Mouse (Mus musculus): ENCODE data around the gene Runx3.

Gene Runx3

DNA sequence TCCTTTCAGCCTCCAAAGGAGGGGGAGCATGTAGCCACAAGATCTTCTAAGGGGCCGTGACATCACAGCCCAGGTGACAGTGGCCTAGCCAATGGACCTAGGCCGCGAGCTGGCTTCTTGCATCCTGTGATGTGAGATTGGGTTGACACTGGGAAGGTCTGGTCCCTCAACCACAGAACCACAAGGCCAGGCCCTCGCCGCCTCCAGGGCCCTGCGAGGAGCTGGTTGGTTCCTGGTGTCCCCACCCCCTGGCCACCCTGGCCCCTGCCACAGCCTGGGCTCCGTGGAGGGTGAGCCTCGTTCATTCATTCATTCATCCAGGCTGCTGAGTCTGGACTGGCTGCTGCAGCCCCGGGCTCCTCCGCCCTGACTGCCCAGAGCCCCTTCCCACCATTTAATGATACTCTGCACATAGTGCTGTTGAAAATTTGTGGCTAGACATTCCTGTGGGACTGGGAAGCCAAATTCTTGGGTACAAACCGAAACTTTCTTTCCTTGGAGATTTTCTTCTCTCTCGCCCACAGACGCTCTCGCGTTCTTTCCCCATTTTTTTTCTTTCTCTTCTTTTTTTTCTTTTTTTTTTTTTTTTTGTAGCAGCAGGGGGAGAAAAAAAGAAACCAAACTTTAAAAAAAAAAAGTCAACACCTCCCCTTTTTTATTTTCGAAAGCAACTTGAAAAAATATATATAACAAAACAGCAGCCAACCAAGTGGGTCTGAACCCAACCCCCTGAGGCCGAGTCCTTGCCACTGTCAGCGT lies at the start of gene Runx3:
Gene Runx3, plus strand, starts transcription at position 311 of the 759 bp plus-strand sequence.
- DNase-seq: no peak

DNA sequence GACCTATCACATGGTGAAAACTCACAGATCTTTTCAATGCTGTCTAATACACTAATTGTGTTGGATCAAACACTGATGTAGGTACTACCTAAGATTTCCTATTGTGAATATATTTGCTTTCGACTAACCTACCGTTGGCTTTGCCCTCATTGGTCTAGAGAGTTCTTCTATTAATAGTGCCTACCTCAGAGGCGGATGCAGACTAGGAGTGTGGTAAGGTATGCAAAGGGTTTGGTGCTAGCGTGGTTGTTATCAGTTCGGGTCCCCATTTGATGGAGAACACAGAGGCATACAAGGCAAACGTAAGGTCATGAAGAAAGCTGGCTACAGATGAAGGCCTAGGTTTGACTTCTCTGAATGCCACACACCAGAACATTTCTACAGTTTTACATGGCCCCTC lies 47.8 kb upstream of the Runx3 start:
- no peak for DNase-seq

DNA sequence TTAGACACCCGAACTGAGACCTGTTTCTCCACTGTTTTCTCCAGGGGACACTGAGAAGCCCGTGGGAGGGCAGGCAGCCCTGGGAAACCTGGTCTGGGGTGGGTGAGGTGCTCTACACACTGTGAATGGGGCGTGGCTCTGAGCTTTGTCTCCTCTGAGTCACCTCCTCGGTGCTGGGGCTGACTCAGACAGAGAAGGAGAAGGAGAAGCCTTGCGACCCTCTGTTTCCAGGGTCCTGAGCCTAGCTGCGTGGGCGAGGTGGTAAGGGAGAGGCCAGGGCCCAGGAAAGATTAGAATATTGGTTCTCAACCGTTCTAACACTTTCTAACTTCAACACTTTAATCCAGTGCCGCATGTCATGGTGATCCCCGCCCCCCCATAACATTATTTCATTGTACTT lies 46.9 kb upstream of the Runx3 start:
- DNase-seq: no peak

DNA sequence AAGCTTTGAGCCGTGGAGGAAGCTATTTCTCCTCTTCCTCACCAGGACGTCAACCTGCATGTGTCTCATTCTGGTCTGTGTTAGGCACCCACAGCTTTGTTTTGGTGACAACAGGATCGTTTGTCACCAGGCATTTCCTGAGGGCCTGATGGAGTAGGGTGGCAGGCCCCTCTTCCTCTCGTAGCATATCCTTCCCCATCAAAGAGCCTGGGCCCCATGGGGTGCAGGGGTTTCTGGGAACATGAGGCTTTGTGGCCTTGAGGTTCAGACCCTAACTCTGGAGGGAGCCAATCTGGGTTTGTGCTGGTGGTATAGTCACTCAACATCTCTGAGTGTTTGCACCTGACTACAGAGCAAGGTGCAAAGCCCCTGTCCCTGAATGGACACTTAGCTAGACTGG lies 45.8 kb upstream of the Runx3 start:
- DNase-seq: no peak

DNA sequence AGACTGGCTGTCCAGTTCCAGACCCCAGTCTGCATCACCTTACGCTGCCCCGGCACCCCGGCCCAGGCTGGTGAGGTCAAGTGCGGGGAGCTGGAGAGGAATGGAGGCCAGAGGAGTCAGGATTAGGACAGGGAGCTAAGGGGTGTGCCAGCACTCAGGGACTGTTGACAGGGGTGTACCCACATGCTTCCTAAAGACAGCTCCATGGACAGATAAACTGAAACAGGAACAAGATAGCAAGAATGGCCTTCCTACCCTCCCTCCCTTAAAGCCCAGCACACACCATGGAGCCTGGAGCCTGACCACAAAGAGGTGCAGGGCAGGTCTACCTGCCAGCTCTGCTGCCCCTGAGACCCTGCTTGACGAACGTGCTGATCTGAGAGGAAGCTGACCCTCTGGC lies 45.1 kb upstream of the Runx3 start:
- no peak for DNase-seq

DNA sequence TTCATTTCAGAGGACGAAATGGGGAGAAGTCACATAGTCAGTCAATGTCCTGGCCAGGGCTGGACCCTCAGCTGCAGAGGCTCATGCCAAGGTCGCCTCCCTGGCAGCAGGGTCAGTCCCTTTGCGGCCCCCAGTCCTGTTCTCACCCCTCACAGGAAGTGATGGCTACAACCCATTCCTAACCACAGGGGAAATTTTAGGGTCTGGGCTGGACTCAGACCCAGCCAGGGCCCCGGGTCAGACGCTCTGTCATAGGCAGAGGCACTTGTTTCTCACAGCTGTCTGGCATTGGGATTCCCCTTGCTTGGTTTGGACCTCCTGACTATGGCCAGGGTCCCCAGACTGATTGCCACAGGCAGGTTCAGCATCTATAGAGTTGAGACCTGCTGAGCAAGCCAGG lies 43.8 kb upstream of the Runx3 start:
- DNase-seq: no peak

DNA sequence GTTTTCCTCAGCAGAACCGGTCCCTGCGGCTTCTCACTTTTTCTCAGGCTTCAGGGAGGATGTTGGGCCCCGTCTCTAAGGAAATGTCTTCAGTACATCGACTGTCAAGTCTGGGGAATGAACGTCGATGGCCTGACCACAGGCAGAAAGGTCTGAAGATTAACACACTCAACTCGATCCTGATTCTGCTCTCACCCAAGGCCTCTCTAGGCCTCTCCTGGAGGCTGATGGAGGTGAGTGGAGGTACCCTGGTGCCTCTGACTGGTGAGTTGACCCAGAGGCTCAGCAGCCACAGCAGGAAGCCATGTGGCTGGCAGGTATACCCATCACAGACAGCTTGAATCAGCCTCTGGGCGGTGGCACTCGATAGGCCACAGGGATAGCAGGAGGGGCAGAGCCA lies 43.3 kb upstream of the Runx3 start:
- no peak for DNase-seq

DNA sequence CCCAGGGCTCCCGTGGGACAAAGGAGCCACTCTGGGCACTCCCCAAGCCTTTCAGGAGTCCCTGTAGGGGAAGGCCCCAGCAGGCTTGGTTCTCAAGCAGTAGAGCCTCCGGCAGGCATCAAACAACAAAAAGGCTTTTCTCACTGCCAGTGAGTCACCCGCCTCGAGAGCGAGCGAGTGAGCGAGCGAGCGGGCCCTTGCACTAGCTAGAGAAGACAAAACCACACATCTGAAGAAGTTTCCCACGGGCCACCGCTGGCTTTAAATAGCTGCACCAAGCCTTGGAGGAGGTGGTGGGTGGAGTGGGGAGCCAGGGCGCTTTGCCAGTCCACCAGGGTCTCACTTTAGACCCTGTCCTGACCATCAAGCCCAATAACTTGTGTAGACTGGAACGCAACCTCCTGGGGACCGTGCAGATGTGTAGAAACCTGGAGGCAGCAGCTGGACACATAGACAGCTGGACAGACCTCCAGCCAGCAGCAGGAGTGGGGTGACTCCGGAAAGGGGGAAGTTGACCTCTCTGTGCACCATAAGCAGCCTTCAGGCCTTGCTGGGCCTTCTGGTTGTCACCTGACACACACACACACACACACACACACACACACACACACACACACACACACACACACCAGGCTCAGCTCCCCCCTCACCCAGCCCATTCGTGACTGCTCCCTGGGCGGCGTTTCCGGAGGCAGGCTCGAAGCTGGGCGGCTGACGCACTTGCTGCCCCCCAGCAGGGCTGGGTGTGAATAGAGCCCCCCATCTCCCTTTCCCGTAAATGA lies 40.4 kb upstream of the Runx3 start:
- no peak for DNase-seq

DNA sequence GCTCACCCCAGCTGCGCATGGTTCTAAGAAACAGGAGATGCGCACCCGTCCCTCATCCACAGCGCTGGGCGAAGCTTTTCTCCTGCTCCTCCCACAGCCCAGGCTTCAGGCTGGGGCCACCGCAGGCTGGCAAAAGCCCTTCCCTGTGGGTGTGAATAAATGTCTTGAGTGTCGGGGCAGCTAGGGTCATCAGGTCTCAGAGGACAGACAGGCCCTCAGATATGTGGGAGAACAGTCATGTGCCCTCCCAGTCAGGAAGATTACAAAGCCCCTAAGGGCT lies 39.9 kb upstream of the Runx3 start:
- no peak for DNase-seq

DNA sequence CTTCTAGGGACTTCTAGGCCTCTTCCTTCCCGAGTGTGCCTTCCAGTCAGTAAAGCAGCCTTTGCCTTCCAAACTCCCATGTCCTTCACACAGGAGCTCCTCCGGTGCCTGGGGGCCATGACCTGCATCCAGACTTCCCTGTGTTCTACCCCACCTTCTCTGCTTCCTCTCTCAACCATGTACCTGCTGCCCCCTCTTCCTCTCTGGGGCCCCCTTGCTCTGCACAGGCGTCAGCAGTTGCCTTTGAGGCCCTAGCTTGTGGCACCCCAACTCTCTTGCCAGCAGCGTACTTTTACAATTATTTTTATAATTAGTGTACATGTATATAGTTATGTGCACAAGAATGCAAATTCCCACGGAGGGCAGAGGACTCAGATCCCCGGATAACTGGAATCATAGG lies 37.4 kb upstream of the Runx3 start:
- no peak for DNase-seq

DNA sequence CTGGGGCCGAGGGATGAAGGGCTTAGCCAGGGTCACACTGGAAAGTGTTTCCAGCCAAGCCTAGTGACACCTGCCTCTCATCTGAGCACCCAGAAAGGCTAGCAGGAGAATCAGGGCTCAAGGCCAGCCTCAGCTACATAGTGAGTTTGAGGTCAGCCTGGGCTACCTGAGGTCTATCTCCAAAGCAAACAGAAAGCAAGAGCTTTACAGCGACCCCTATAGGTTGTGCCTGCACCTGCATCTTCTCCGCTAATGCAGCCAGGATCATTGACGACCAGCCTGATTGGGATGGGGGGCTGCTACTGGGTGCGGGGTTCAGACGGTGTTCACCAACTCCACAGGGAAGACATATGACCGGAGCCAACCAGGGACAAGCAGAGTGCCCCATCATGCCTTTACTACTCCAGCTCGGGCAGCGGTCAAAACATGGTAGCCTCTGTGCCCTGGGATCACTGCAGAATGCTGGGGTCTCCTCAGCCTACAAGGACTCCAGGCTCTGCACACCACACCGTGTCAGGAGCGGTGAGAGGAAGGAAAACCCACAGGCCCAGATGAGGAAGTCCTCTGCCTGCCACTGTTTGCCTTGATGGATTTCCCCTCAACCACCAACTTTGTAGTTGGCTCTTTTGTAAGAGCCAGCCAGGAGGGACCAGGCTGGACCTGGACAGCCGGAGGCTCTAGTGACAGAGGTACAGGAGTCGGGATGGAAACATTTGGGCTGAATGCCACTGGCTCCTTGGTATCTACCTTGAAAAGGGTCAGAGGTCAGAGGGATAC lies 35.2 kb upstream of the Runx3 start:
- DNase-seq: no peak

DNA sequence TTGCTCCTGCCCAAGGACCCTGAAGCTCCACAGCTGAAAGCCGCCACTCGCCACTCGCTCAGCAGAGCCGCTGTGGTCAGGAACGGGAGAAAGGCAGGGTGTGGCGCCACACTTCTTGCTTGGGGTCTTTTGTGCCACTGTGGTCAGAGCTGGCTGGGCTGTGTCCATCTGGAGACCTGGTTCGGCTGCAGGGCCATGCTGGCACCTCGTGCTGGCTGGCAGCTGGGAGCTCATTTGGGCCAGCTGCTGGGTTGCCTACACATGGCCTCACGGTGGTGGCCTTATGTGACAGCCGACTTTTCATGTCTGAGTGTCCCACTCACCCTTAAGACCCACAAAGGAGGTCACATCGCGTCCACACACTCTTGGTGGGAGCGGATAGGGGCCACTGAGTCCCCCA lies 29.8 kb upstream of the Runx3 start:
- DNase-seq: no peak

DNA sequence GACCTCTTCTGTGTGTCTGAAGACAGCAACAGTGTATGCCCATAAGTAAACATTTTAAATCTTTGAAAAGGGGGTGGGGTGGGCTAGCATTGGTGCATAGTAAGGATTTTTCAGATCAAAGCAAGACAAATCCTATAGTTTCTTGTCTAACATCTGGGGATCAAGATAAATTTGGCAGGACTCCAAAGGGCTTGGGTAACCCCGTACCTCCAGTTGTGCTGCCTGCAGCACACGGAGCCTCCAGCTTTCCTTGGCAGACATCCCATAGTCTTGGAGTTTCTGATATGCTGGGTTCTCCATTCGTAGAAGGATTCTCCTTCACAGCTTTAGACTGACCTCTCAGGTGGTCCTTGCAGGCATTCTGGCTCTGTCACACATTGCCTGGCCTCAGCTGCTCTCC lies 27.6 kb upstream of the Runx3 start:
- no peak for DNase-seq

DNA sequence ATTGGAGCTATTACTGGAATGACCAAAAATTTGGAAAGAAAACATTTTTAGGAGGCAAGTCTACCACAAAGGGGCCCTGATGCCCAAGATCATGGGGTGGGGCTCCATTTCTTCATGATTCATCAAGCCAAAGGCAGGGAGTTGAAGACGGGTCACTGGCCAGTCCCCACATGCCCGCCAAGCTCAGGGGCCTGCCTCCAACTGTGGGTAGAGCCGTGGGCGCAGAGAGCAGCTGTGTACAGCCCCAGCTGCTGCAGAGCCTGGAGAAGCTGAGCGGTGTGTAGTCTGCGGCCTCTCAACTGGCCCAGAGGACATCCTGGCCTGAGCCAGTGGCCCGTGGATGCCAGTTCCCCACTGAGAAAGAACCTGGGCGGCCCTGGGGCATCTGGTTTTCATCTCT lies 24.8 kb upstream of the Runx3 start:
- DNase-seq: no peak

DNA sequence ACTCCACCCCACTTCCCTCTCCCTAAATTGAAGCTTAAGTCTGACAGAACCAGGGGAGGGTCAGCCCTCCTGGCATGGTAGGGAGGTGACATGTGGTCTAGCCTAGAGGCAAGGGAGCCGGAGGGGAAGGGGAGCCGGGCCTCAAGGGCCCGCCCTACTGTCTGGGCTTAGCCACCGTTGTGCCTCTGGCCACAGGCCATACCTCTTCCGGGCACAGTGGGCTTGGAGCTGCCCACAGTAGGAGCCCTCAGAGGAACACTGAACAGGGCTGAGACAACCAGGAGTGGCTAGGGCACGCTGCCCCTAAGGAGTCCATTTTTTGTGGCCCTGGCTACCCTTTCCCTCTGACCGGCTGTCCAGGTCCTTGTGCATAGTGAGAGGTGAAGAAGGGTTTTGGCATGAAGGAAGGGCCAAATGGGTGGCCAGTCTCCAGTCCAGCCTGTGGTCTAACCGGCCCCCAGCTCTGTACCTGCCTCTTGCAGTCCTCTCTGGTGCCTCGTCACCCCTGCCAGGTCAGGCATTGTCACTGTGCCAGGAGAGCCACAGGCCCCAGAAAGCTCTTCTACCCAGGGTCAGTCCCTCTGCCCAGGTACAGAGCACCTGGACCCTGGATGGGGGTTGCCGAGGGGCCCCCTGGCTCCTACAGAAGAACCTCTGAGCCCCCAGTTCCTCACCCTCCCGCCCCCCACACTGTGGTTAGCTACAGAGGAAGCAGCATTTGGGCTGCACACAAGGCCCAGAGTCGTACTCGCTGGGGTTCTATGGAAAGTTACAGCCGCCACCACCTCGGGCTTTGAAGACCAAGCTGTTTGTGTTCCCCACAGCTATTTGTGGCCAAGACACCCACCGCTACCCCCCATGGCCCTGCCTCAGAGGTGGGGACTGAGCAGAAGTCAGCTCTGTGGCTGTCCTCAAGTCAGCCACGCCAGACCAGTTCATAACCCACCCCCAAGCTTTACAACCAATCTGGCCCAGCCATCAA lies 22.3 kb upstream of the Runx3 start:
- no peak for DNase-seq

DNA sequence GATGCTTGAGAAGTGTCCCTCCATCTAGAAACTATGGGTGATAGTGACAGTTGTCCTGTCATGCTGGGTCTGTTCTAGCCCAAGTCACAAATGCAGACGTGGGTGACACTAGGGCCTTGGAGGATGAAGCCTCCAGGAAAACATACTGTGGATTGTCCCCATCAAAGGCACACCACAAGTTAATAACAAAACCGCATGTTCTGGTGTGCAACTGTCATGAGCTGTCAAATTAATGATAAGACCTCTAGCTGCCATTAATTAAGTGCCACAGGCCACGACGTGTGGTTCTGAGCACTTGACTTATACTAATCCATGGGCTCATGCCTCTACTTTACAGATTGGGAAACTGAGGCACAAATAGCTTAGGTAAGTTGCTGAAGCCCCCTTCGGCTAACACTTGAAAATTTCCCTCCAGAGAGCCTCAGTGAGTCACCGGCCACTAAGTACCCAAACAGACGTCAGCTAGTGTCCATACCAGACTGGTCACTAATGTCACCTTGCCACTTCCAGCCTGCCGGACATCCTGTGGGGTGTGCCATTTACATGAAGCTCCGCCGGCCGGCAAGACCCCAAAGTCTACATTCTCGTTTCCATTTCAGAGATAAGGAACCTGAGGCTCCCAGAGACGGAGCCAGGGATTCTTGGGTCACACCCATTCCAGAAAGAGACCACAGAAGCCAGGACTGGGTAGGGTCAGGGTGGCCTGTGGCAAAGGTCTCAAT lies 18.3 kb upstream of the Runx3 start:
- DNase-seq: no peak

DNA sequence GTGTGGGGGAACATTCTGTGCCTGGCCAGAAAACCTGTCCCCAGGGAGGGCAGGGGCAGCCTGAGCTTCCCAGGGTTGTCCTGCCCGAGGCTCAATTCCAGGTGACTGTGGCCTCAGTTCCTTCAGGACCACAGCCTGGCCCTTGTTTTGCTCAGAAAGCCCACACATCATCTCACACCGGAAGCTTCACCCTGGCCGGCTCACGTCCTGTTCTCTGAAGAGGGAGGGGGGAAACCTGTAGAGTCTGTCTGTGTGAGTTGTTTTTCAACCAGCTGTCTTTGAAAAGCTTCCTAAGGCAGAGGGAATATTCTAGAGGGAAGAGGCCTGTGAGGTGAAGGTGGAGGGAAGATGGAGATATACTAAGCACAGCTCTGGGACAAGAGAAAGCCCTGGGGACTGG lies 17.7 kb upstream of the Runx3 start:
- no peak for DNase-seq

DNA sequence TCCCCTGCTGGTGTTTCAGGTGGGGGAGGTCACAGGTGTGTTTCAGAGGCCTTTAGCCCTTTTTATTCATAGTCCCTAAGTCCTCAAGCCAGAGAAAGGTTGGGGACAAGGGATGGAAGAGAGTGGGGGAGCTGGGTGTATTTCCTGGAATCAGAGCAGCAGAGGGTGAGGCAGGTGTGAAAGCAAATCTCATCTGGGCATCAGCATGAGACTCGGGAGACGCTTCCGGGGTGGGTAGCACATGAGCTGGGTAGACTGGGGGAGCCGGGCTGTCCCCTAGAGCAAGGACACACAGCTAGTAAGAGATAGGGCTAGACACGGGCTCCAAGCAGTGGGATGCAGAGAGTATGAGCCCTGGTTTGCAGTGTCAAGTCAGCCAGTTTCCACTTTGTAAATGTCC lies 16.7 kb upstream of the Runx3 start:
- DNase-seq: no peak

DNA sequence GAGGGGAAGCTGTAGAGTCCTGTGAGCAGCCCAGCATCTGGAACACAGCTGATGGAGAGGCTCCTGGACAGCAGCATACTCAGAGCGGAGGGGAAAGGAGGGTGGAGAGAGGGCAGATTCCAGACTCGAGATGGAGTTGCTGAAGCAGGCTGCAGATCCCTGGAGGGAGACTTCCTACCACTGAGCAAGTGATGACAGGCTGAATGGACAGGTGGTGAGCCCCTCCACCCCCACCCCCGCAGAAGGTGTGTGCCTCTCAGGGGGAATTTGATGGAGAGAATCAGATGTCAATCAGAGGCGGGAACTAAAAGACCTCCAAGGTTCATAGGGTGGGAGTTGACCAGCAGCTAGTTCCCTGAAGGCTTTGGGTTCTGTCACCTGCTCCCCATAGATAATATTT lies 13.5 kb upstream of the Runx3 start:
- DNase-seq: no peak

DNA sequence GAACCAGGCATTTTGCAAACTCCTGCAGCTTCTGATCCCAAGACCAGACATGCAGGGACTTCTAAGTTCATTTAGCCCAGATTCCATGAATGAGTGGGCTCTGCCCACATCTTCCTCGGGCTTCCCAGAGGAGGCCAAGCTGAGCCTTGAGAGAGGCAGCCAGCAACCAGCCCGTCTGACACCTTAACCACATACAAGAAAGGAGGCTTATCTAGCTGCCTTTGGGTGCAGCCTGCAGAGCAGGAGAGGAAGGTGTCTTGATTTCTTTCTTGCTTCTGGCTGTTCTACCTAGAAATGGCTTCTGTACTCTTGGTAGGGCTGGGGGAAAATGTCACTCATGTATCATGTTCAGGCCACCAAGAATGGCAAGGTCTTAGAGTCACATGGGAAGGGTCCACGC lies 11.8 kb upstream of the Runx3 start:
- no peak for DNase-seq

DNA sequence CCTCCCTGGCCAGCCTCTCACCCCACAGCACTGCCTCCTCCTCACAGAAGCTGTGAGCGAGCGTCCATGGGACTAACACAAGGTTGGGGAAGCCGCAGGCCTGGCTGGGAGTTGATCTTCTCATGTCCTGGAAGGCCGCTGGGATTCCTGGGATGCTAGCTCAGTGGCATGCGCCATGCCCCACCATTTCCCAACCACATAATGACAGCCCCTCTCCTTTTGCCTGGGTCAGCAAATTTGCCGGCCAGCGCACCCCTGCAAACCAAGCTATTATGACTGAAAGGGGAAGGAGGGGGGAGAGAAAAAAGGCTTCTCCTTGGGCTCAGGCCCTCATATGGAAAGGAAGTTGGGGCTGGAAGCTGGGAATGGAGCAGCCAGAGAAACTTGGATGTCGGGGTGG lies 6.8 kb upstream of the Runx3 start:
- DNase-seq: no peak

DNA sequence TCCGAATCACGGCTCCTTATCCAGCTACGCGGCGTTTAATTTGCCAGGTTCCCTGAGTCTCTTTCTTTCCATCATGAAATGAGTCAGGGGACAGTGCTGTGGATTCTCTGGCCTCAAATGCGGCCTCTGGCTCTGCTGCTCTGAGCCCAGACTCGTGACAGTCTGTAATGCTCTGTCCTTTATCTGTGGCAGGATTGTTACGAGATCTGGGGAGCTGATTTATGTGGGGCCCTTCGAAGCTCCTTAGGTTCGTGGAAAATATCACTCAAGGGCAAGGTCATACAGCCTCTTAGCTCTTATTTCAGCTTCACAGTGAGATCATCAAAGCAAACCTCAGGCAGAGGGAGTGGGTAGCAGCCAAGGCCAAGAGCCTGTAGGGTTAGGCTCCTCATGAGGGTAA lies 6.2 kb upstream of the Runx3 start:
- no peak for DNase-seq

Measured in cerebellum, adult 9-10 months (tissue).